Mouse (Mus musculus): ENCODE results near the gene Med20. TPM values are rescaled to one million over a fixed set of nuclear protein-coding genes. Genes with fewer than 3 reads are reported as not detected.
"Not testable (repeated sequence)": the region's sequence is repeated elsewhere in the genome, so short reads cannot be mapped to it uniquely, and the experiment has no call there.

Gene Med20
- polyA plus RNA-seq, 1 experiment from 2014 or later, result 41.2 TPM

DNA sequence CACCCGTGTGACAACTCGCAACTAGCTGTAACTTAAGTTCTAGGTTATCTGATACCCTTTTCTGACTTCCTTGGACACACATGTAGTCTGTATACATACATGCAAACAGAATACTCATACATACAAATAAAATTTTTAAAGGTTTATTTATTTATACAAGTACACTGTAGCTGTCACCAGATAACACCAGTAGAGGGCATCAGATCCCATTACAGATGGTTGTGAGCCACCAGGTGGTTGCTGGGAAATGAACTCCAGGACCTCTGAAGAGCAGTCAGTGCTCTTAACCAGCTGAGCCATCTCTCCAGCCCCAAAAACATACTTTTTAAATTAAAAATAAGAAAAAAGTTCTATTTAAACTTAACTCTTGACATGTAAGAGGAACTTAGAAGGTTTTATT is 31.6 kb downstream of the Med20 start:
- H3K27ac ChIP-seq, result no peak overlapping the region
- no peaks in the 10 kb centered on the region for H3K27me3 ChIP-seq (ENCODE audit: insufficient read depth, poor library complexity, severe bottlenecking)
- H3K36me3 ChIP-seq, result no peaks in the 10 kb centered on the region
- no peak overlapping the region for H3K4me3 ChIP-seq
- DNase-seq (ENCODE audit: low spot score), result no peak
- H3K9me3 ChIP-seq, result no peaks in the 10 kb centered on the region
- WGBS, result 87% methylated on average over 2 of the region's 2 CpGs
- H3K4me1 ChIP-seq (replicated peaks), result peaks cover 6% of the 10 kb centered on the region; the same call in 1 of the 2 replicates

DNA sequence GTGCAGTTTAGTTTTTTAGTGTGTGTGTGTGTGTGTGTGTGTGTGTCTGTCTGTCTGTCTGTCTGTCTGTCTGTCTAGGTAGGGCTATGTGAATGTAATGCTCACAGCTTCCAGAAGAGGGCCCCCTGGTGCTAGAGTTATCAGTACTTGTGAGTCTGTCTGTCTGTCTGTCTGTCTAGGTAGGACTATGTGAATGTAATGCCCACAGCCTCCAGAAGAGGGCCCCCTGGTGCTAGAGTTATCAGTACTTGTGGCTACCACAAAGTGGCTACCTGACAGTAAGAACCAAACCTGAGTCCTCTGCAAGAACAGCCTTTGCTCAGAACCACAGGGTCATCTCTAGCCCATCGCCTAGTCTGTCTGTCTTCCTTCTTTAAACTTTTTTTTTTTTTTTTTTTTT is 35.3 kb downstream of the Med20 start:
- Histone ChIP-seq H3K9me3 (no peaks in the 10 kb centered on the region), H3K36me3 (no peaks in the 10 kb centered on the region), H3K27ac (no peak overlapping the region), H3K27me3 (ENCODE audit: insufficient read depth, poor library complexity, severe bottlenecking) (no peaks in the 10 kb centered on the region), H3K4me1 (replicated peaks) (peaks cover 26% of the 10 kb centered on the region), H3K4me3 (no peak overlapping the region)
- peak; percentile 72 for DNase-seq (ENCODE audit: low spot score)
- 72% methylated on average over 1 of the region's 1 CpGs for WGBS

DNA sequence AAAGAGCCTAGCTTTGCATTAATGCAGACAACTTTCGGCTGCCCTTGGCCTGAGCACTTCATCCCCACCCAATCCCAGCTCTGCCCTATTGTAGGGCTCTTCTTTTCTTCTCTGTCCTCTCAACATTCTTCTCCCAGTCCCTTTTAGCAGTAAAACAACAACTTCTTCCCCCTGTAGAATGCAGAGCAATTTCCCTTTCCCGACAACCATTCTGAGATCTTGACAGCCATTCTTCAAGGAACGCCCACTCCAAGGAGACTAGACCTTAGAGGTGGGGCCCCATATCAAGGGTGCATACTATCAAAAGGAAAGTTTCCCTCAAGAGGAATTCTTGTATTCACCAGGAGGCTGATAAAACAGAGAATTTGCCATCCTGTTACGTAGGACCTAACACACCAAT is 37.6 kb downstream of the Med20 start:
- Histone ChIP-seq H3K27me3 (ENCODE audit: insufficient read depth, poor library complexity, severe bottlenecking) (no peaks in the 10 kb centered on the region), H3K4me3 (no peak overlapping the region), H3K4me1 (replicated peaks) (peaks cover 38% of the 10 kb centered on the region), H3K36me3 (peaks cover 5% of the 10 kb centered on the region; the same call in 1 of the 2 replicates), H3K9me3 (no peaks in the 10 kb centered on the region), H3K27ac (peak overlapping the region; percentile 78; the same call in 1 of the 2 replicates)
- 49% methylated on average over 4 of the region's 4 CpGs for whole genome bisulfite sequencing
- DNase-seq (ENCODE audit: low spot score), result peak; percentile 13

DNA sequence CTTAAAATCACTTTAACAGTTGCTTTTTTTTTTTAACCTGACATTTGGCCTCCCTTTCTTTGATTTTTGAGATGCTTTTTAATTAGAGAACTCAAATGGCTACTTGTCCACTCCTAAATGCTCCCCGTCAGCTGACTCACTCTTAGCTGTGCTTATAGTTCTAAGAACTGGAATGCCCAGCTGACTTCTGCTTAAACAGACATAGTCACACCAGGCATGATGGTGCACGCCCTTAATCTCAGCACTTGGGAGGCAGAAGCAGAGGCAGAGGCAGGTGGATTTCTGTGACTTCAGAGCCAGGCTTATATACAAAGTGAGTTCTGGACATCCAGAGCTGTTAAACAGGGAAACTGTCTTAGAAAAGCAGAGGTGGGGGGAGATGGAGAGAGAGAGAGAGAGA is 40.6 kb downstream of the Med20 start:
- DNase-seq (ENCODE audit: low spot score), result no peak
- H3K27me3 ChIP-seq (ENCODE audit: insufficient read depth, poor library complexity, severe bottlenecking), result no peaks in the 10 kb centered on the region
- peaks cover 38% of the 10 kb centered on the region for H3K4me1 ChIP-seq (replicated peaks)
- H3K9me3 ChIP-seq, result no peaks in the 10 kb centered on the region
- H3K27ac ChIP-seq, result peak overlapping the region; percentile 78
- 68% methylated on average over 2 of the region's 2 CpGs for WGBS
- no peak overlapping the region for H3K4me3 ChIP-seq
- peaks cover 9% of the 10 kb centered on the region; the same call in 1 of the 2 replicates for H3K36me3 ChIP-seq

DNA sequence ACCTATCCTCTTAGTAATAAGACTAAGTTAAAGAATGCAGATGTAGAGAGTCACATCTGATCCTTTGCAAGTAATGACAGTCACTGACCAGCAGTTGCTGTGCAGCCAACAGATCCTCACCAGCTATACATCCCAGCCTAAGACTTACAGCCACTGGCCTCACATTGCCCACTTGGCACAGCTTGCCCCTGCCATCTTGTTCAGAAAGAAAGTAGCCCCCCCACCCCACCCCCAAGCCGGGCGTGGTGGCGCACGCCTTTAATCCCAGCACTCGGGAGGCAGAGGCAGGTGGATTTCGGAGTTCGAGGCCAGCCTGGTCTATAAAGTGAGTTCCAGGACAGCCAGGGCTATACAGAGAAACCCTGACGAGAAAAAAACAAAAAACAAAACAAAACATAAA is 43.0 kb downstream of the Med20 start:
- H3K36me3 ChIP-seq; DNase-seq (ENCODE audit: low spot score); H3K27me3 ChIP-seq (ENCODE audit: insufficient read depth, poor library complexity, severe bottlenecking); H3K4me3 ChIP-seq; H3K27ac ChIP-seq; H3K9me3 ChIP-seq: not testable (repeated sequence)
- H3K4me1 ChIP-seq (replicated peaks), result peaks cover 23% of the 10 kb centered on the region
- WGBS, result 92% methylated on average over 8 of the region's 8 CpGs

DNA sequence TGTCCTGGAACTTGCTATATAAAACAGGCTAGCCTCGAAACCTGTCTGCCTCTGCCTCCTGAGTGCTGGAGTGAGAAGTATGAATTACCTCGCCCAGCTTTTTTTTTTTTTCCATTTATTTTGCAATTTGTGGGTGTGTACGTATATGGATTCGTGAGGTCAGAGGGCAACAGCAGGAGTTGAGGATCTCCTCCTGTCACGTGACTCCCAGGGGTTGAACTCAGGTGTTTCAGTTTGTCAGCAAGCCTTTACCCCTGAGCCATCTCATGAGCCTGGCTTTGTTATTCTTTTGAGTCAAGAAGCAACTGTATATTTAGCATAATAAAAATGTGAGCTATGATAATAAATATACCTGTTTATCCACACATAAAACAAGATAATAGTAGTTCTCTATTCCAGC is 44.3 kb downstream of the Med20 start:
- Histone ChIP-seq H3K9me3 (no peaks in the 10 kb centered on the region), H3K27ac (no peak overlapping the region), H3K27me3 (ENCODE audit: insufficient read depth, poor library complexity, severe bottlenecking) (no peaks in the 10 kb centered on the region), H3K4me3 (no peak overlapping the region), H3K36me3 (peaks cover 11% of the 10 kb centered on the region; the same call in 1 of the 2 replicates), H3K4me1 (replicated peaks) (peaks cover 21% of the 10 kb centered on the region)
- DNase-seq (ENCODE audit: low spot score), result no peak
- 81% methylated on average over 5 of the region's 5 CpGs for WGBS

DNA sequence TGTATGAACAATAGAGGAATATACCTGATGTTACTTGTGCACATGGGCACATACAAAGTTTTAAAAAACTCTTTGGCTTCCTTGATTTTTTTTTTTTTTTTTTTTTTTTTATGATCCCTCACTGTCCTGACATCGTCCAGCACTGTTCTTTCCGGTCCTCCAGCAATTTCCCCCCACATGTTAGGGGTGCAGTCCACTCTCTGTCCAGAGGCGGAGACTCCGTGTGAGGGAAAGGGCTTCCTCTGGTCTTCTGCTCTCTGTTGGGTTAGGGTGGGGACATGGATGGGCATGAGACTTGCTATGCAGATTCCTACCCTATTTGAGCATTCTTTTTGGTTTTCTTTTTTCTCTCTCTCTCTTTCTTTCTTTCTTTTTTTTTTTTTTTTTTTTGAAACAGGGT is 46.5 kb downstream of the Med20 start:
- DNase-seq (ENCODE audit: low spot score), result no peak
- Histone ChIP-seq H3K27ac (no peak overlapping the region), H3K4me1 (replicated peaks) (peaks cover 1% of the 10 kb centered on the region; the same call in 1 of the 2 replicates)

DNA sequence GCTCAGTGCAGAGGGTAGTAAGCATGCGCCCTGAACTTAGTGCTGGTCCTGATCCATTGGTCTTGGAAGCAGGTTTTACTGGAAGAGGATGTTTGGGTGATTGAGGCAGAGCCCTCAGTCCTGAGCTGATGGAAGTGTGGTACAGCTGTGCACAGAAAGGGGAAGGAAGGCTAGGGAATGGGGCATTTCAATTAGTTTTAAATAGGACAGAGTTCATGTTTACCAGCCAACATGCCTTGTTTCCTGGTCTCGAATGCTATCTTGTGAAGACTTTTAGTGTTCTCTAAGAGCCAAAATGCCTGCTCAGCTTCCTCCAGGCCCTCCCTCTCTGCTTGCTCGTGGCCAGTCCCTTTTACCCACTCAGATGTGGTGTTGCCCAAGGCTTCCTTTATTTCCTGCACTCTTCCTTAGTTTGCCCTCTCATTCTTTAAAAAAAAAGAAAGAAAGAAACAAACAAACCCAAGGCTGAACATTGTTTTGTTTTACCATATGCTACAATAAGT is 47.4 kb downstream of the Med20 start:
- Histone ChIP-seq H3K4me3 (no peak overlapping the region), H3K36me3 (peaks cover 6% of the 10 kb centered on the region; the same call in 1 of the 2 replicates), H3K27me3 (ENCODE audit: insufficient read depth, poor library complexity, severe bottlenecking) (no peaks in the 10 kb centered on the region), H3K27ac (no peak overlapping the region), H3K9me3 (no peaks in the 10 kb centered on the region), H3K4me1 (replicated peaks) (peaks cover 6% of the 10 kb centered on the region; the same call in 1 of the 2 replicates)
- DNase-seq (ENCODE audit: low spot score), result no peak
- 85% methylated on average over 3 of the region's 3 CpGs for WGBS

More for the DNA sequence above, 46.5 kb downstream of the Med20 start:
- H3K27me3 ChIP-seq (ENCODE audit: insufficient read depth, poor library complexity, severe bottlenecking), result no peaks in the 10 kb centered on the region
- peaks cover 11% of the 10 kb centered on the region; the same call in 1 of the 2 replicates for H3K36me3 ChIP-seq
- 89% methylated on average over 4 of the region's 4 CpGs for WGBS
- H3K9me3 ChIP-seq, result no peaks in the 10 kb centered on the region
- no peak overlapping the region for H3K4me3 ChIP-seq

DNA sequence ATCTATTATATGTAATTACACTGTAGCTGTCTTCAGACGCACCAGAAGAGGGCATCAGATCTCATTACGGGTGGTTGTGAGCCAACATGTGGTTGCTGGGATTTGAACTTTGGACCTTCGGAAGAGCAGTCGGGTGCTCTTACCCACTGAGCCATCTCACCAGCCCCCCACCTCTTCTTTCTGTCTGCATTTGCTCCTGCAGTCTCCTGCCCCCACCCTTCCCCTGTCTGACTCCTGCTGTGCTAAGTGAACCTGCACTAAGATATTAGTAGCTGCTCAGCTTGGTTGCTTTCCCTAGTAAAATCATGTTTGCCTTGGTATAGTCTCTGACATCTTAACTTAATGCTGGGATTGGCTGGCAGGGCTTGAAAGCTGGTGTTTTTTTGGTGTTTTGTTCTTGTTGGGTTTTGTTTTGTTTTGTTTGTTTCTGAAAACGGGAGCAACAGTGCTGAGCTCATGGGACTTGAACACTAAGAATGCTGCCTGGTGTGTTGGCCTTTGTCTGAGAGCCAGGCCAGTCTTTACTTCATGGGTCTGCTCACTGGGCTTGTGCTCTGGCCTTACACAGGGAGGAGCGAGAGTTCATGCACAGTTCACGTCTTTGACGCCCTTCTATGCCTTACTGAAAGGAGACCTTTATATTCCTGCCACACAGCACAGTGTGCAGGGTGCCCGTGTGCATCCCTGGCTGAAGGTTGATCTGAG is 51.8 kb downstream of the Med20 start:
- no peaks in the 10 kb centered on the region for H3K9me3 ChIP-seq
- H3K27ac ChIP-seq, result peak overlapping the region; percentile 56; the same call in 1 of the 2 replicates
- 43% methylated on average over 9 of the region's 9 CpGs for WGBS
- peak; percentile 42 for DNase-seq (ENCODE audit: low spot score)
- 0 out of 2 replicates have a peak, but pooled peaks cover 2% of the 10 kb centered on the region for H3K36me3 ChIP-seq
- no peak overlapping the region for H3K4me3 ChIP-seq
- peaks cover 12% of the 10 kb centered on the region; the same call in 1 of the 2 replicates for H3K4me1 ChIP-seq (replicated peaks)
- H3K27me3 ChIP-seq (ENCODE audit: insufficient read depth, poor library complexity, severe bottlenecking), result no peaks in the 10 kb centered on the region

DNA sequence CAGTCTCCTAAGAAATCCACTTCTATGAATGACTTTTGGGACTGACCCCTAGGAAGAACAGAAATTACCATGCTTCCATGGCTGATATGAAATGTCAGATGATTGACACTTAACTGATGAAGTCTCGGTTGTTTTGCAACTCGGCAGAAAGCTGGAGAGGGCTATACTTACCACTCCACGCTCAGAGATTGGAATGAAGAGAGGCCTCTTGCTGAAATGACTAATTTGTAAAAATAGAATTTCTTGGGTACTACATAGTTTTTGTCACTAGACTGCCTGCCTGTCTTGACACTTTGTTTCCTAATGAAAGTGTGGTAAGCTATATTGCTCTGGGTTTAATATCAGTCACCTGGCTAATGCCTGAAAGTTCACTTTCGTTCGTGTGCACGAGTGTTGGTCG is 53.1 kb downstream of the Med20 start:
- H3K36me3 ChIP-seq, result 0 out of 2 replicates have a peak, but pooled peaks cover 2% of the 10 kb centered on the region
- peaks cover 12% of the 10 kb centered on the region; the same call in 1 of the 2 replicates for H3K4me1 ChIP-seq (replicated peaks)
- no peak overlapping the region for H3K27ac ChIP-seq
- no peak for DNase-seq (ENCODE audit: low spot score)
- H3K27me3 ChIP-seq (ENCODE audit: insufficient read depth, poor library complexity, severe bottlenecking), result no peaks in the 10 kb centered on the region
- H3K4me3 ChIP-seq, result no peak overlapping the region
- no peaks in the 10 kb centered on the region for H3K9me3 ChIP-seq
- whole genome bisulfite sequencing, result 89% methylated on average over 7 of the region's 7 CpGs

DNA sequence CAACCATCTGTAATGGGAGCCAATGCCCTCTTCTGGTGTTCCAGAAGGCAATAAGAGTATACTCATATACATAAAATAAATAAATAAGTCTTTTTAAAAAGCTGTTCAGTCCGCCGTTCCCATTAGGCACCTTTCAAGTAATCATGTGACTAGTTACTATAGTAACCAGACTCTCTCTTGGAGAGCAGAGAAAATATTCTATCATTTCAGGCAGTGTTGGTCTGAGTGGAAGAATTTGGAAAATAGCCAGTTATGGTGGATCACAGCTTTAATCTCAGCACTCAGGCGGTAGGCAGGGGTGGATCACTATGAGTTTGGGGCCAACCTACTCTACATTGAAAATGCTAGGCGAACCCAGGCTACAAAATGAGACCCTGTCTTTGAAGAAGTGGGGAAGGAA is 57.8 kb downstream of the Med20 start:
- 90% methylated on average over 4 of the region's 4 CpGs for WGBS
- peaks cover 46% of the 10 kb centered on the region for H3K27me3 ChIP-seq (ENCODE audit: insufficient read depth, poor library complexity, severe bottlenecking)
- H3K4me3 ChIP-seq, result no peak overlapping the region
- peaks cover 11% of the 10 kb centered on the region for H3K36me3 ChIP-seq
- H3K27ac ChIP-seq, result no peak overlapping the region
- DNase-seq (ENCODE audit: low spot score), result no peak
- H3K9me3 ChIP-seq, result no peaks in the 10 kb centered on the region
- peaks cover 32% of the 10 kb centered on the region for H3K4me1 ChIP-seq (replicated peaks)

DNA sequence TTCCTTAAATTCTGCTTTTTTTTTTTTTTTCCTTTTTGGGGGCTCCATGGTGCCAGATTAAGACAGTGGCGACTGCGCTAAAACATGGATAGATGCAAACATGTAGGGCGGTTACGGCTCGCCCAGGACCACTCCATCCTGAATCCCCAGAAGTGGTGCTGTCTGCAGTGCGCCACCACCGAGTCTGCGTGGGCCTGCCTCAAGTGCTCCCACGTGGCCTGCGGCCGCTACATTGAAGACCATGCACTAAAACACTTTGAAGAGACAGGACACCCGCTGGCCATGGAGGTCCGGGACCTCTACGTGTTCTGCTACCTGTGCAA is 60.6 kb downstream of the Med20 start:
- 10% methylated on average over 14 of the region's 14 CpGs for WGBS
- DNase-seq (ENCODE audit: low spot score), result no peak
- Histone ChIP-seq H3K36me3 (peaks cover 26% of the 10 kb centered on the region), H3K4me3 (peak overlapping the region; percentile 53), H3K27me3 (ENCODE audit: insufficient read depth, poor library complexity, severe bottlenecking) (peaks cover 48% of the 10 kb centered on the region), H3K4me1 (replicated peaks) (peaks cover 34% of the 10 kb centered on the region), H3K9me3 (no peaks in the 10 kb centered on the region), H3K27ac (peak overlapping the region; percentile 76)

DNA sequence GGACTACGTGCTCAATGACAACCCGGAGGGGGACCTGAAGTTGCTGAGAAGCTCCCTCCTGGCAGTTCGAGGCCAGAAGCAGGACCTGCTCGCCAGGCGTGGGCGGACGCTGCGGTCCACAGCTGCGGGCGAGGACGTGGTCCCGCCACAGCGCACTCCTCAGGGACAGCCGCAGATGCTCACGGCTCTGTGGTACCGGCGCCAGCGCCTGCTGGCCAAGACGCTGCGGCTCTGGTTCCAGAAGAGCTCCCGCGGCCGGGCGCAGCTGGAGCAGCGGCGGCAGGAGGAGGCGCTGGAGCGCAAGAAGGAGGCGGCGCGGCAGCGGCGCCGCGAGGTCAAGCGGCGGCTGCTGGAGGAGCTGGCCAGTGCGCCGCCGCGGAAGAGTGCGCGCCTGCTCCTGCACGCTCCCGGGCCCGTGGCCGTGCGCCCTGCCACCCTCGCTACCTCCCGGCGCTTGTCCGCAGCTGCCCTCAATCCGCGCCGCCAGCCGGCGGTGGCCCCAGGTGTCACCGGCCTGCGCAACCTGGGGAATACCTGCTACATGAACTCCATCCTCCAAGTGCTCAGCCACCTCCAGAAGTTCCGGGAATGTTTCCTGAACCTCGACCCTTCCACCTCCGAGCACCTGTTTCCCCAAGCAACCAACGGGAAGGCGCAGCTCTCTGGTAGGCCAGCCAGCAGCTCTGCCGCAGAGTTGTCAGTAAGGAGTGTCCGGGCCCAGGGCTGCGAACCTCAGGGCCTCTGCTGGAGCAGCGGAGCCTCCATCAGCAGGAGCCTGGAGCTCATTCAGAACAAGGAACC is 61.1 kb downstream of the Med20 start:
- peak overlapping the region; percentile 53 for H3K4me3 ChIP-seq
- 4% methylated on average over 68 of the region's 68 CpGs for WGBS
- H3K36me3 ChIP-seq, result peaks cover 26% of the 10 kb centered on the region
- H3K9me3 ChIP-seq, result no peaks in the 10 kb centered on the region
- DNase-seq (ENCODE audit: low spot score), result peak; percentile 73
- H3K27me3 ChIP-seq (ENCODE audit: insufficient read depth, poor library complexity, severe bottlenecking), result peaks cover 48% of the 10 kb centered on the region
- H3K27ac ChIP-seq, result peak overlapping the region; percentile 76
- H3K4me1 ChIP-seq (replicated peaks), result peaks cover 34% of the 10 kb centered on the region

Measured in hindbrain, embryonic 10.5 days (tissue).